Mouse (Mus musculus) G1E (cell line): ENCODE results near the gene Ankrd22. TPM values are rescaled to one million over a fixed set of nuclear protein-coding genes. Genes with fewer than 3 reads are reported as not detected.
"Not testable (repeated sequence)": the region's sequence is repeated elsewhere in the genome, so short reads cannot be mapped to it uniquely, and the experiment has no call there.

Source experiments
- ATAC-seq: 2 replicates; pipeline ENCODE4 v1.8.0; 2016; ENCODE audit warnings: mild to moderate bottlenecking; ENCODE audit not compliant: insufficient number of reproducible peaks, poor library complexity, low FRiP score, severe bottlenecking; ENCODE audit errors: extremely low read depth
- DNase-seq: peaks from one replicate; pipeline ENCODE4 v3.0.0; 2012; ENCODE audit warnings: low spot score
- H3K27me3 ChIP-seq: 2 replicates; pipeline ENCODE4 v1.6.1; 2012; ENCODE audit warnings: mild to moderate bottlenecking, low read length, inconsistent platforms; ENCODE audit not compliant: insufficient read depth
- H3K36me3 ChIP-seq: replicated peaks from 2 replicates; pipeline ENCODE3; 2012; ENCODE audit warnings: mild to moderate bottlenecking, inconsistent platforms
- H3K4me1 ChIP-seq: 2 replicates; pipeline ENCODE4 v1.6.1; 2012; ENCODE audit warnings: low read depth, low read length, inconsistent platforms, mixed read lengths; ENCODE audit not compliant: insufficient read depth
- H3K4me3 ChIP-seq: 2 replicates; pipeline ENCODE4 v1.5.1; 2012; ENCODE audit warnings: low read depth, mild to moderate bottlenecking, inconsistent platforms, low read length, moderate library complexity, mixed read lengths
- H3K9me3 ChIP-seq: replicated peaks from 2 replicates; pipeline ENCODE4 v1.6.1; 2012; ENCODE audit warnings: inconsistent platforms
- CTCF ChIP-seq: IDR thresholded peaks from 2 replicates; pipeline ENCODE4 v1.5.1; 2012; ENCODE audit warnings: low read depth, low read length, inconsistent platforms, mixed read lengths
- GATA1 ChIP-seq: IDR thresholded peaks from 2 replicates; pipeline ENCODE4 v1.6.1; 2012; ENCODE audit warnings: borderline replicate concordance, low read length, inconsistent platforms, mixed read lengths
- GATA2 ChIP-seq: IDR thresholded peaks from 2 replicates; pipeline ENCODE4 v1.6.1; 2012; ENCODE audit warnings: low read depth, low read length, inconsistent platforms, borderline replicate concordance
- POLR2AphosphoS5 ChIP-seq: IDR thresholded peaks from 2 replicates; pipeline ENCODE4 v1.6.1; 2012; ENCODE audit warnings: low read depth, low read length, inconsistent platforms; ENCODE audit not compliant: insufficient replicate concordance
- TAL1 ChIP-seq: conservative IDR thresholded peaks from 2 replicates; pipeline ENCODE4 v1.6.1; 2012; ENCODE audit warnings: low read depth, low read length, inconsistent platforms, mixed read lengths
- polyA plus RNA-seq: library from polyadenylated mRNA; stranded (reverse); fragments of >175 nt; gene quantifications from 2 replicates; pipeline ENCODE4 v1.2.3, GENCODE M21; 2012
- total RNA-seq, 2 experiments: library from RNA; stranded (forward) in 1 of 2; stranded (reverse) in 1 of 2; fragments of 200-1000 nt in 1 of 2; fragments of >200 nt in 1 of 2; fragmentation: Nextera tagmentation in 1 of 2; gene quantifications; 2 replicates each; pipeline ENCODE4 v1.2.3; 2014 to 2017

Ankrd22 gene
- total and polyA plus RNA-seq, 3 experiments: 0.11 TPM; not detected in 2

DNA sequence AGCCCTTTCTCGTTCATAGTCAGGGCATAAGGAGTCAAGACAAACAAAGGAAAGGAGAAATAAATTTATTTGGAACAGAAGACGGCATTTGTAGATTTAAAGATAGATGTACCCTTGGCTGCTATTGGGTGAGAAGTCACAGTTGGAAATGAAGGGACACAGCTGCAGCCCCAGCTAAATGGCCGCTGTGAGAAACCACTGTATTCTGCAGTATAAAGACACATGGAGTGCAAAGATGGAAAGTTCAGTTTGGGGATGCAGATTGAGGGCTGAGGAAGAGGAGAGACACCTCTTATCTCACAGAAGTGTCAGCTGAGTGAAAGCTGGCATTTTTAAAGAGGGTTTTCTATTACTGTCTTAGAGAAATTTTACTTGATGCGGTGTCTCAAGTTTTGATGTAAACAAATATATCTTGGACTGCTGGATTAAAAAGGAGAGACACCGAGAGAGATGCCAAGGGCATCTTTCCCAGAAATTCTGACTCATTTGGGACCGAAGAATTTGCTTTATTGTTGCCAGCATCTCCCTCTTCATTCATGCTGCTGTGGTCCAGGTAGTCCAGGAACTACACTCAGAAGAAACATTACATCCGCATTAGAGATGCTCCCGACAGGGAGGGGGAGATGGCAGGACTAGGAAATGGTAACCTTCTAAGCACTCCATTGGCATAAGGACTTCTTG is 41.0 kb upstream of the Ankrd22 start:
- TF ChIP-seq POLR2AphosphoS5: no peak
- Histone ChIP-seq H3K4me1 (no peaks in the 10 kb centered on the region), H3K27me3 (no peaks in the 10 kb centered on the region), H3K4me3 (no peak overlapping the region), H3K9me3 (no peaks in the 10 kb centered on the region), H3K36me3 (no peaks in the 10 kb centered on the region)
- no peak for ATAC-seq
- no peak for DNase-seq

DNA sequence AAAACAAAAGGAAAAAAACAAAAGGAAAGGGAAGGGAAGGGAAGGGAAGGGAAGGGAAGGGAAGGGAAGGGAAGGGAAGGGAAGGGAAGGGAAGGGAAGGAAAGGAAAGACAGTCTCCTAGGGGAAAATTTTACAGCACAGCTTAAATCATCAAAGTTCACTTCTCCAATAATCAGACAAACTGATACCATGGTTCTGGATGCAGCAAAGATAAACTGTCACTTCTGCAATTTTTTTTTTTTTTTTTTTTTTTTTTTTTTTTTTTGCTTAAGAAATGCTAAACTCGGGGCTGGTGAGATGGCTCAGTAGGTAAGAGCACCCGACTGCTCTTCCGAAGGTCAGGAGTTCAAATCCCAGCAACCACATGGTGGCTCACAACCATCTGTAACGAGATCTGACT is 40.3 kb upstream of the Ankrd22 start:
- H3K4me1 ChIP-seq: not testable (repeated sequence)

DNA sequence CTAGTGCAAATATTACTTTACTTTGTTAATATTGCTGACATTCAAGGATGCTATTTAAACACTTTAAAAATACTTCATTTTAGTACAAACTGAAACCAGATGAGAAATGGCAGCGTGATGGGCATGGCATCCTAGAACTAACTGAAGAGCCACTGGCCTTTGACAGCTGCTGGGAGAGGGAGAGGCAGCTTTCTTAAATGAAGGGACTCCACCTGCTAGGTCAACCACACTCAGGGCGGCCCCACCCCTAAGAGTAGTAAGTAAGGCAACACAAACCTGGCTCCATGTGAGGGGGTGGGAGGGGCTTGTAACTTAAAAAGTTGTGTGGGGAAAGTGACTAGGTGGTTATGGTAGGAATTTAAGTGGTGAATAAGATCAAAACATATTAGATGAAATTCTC is 36.8 kb upstream of the Ankrd22 start:
- DNase-seq (no peak), ATAC-seq (no peak)
- Histone ChIP-seq H3K9me3 (no peaks in the 10 kb centered on the region), H3K36me3 (no peaks in the 10 kb centered on the region), H3K4me1 (no peaks in the 10 kb centered on the region), H3K27me3 (no peaks in the 10 kb centered on the region), H3K4me3 (no peak overlapping the region)
- TF ChIP-seq TAL1 (no peak), CTCF (no peak), GATA2 (no peak), GATA1 (no peak), POLR2AphosphoS5 (no peak)

More for the DNA sequence above, 40.3 kb upstream of the Ankrd22 start:
- H3K9me3 ChIP-seq, ATAC-seq, H3K36me3 ChIP-seq, H3K4me3 ChIP-seq, H3K27me3 ChIP-seq, DNase-seq: not testable (repeated sequence)

DNA sequence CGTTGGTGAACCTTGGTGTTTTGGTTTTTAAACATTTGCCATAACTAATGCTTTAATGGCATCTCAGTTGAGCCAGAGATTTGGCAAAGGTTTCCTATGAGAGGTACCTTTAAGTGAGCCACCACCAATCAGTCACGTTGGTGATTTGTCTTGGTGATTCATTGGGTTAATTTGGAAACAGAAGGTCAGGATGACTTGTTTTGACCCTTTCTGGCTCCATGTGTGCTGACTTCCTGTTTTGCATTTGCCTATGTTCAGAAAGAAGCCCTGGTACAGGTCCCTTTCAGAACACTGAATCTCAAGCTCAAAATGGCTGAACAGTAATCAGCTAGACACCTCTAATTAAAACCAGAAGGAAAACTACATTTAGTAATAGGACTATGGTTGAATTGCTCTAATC is 33.6 kb upstream of the Ankrd22 start:
- no peaks in the 10 kb centered on the region for H3K4me1 ChIP-seq

DNA sequence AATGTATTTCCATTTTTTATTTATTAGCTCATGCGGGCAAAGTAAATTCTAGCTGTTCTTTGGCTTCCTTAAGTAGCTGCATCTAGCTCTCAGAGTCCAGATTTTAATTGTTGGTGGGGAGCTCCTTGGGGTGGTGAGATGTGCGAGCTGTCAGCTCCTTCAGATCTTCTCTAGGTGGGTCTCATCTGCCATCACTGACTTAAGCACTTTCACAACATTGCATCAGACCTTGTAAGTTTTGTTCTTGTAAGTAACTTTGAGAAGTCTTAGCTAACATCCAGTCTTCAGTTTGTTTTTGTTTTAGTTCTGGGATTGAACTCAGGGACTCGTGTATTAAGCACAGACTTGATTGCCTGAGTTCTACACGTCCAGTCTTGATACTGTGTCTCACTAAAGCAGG is 33.0 kb upstream of the Ankrd22 start:
- no peak for ATAC-seq
- no peak for TF ChIP-seq GATA2
- TF ChIP-seq GATA1: no peak
- TF ChIP-seq CTCF: no peak
- no peak for TF ChIP-seq POLR2AphosphoS5
- no peak for TF ChIP-seq TAL1
- DNase-seq: no peak
- Histone ChIP-seq H3K27me3 (no peaks in the 10 kb centered on the region), H3K4me3 (no peak overlapping the region), H3K36me3 (no peaks in the 10 kb centered on the region), H3K9me3 (no peaks in the 10 kb centered on the region), H3K4me1 (no peaks in the 10 kb centered on the region)

More for the DNA sequence above, 33.6 kb upstream of the Ankrd22 start:
- DNase-seq: no peak
- Histone ChIP-seq H3K9me3 (no peaks in the 10 kb centered on the region), H3K4me3 (no peak overlapping the region), H3K27me3 (no peaks in the 10 kb centered on the region), H3K36me3 (no peaks in the 10 kb centered on the region)
- no peak for TF ChIP-seq POLR2AphosphoS5
- no peak for TF ChIP-seq GATA2
- no peak for TF ChIP-seq GATA1
- TF ChIP-seq TAL1: no peak
- TF ChIP-seq CTCF: no peak
- ATAC-seq: no peak

DNA sequence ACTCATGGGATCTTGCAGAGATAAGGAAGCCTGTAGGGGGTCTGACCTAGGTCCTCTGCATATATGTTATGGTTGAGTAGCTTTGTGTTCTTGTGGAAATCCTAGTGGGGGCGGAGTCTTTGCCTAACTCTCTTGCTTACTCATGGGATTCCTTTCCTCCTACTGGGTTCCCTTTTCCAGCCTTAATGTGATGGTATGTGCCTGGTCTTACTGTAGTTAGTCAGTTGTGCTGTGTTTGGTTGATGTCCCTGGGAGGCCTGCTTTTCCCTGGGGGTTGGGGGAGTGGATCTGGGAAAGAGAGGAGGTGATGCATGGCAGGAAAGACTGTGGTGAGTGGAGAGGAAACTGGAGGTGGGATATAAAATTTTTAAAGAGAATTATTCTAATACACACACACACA is 32.2 kb upstream of the Ankrd22 start:
- TF ChIP-seq CTCF: no peak
- TF ChIP-seq GATA1: no peak
- TF ChIP-seq POLR2AphosphoS5: no peak
- no peak for TF ChIP-seq GATA2
- no peak for TF ChIP-seq TAL1
- H3K27me3 ChIP-seq: no peaks in the 10 kb centered on the region
- H3K9me3 ChIP-seq: no peaks in the 10 kb centered on the region
- H3K4me1 ChIP-seq: no peaks in the 10 kb centered on the region
- no peaks in the 10 kb centered on the region for H3K36me3 ChIP-seq
- no peak for ATAC-seq
- no peak for DNase-seq
- no peak overlapping the region for H3K4me3 ChIP-seq

DNA sequence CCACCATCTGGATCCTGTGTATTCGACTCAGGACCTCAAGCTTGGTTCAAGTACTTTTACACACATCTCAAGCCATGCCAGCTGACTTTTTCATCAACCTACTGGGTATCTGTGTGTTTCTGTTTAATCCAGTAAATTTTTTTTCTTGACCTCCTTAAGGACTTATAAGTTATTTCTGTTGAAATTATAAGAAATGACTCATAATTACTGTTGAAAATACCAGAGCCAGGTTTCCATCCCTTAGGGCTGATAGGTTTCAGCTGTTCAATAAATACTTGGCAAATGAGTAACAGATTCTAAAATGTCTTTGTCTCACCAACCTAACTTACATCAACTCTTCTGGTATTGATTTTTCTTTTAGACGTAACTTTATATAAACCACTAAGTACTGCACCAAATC is 29.2 kb upstream of the Ankrd22 start:
- TF ChIP-seq TAL1 (no peak), GATA2 (no peak)
- DNase-seq (no peak), ATAC-seq (no peak)
- Histone ChIP-seq H3K9me3 (peaks cover 4% of the 10 kb centered on the region), H3K4me1 (no peaks in the 10 kb centered on the region), H3K36me3 (no peaks in the 10 kb centered on the region), H3K27me3 (no peaks in the 10 kb centered on the region), H3K4me3 (no peak overlapping the region)
